Mouse (Mus musculus): ENCODE results near the gene Armc2. TPM values are rescaled to one million over a fixed set of nuclear protein-coding genes. Genes with fewer than 3 reads are reported as not detected.

Armc2 gene
- total RNA-seq, 2 experiments from 2014 or later, result 12.6 to 14.1 TPM

GRCm38 (mm10) chr10:42042881-42043280 is 24.6 kb upstream of the Armc2 start:
- DNase-seq (ENCODE audit: extremely low spot score in 1 of 2, low spot score in 2 of 2), result peak in 1 of 2 experiments; percentile 29
- Histone ChIP-seq H3K4me3 (no peak overlapping the region), H3K27ac (peak overlapping the region; percentile 84)
- TF ChIP-seq CTCF (IDR thresholded peaks at IDR 0.05), result no peak
- intact Hi-C loops (cut with DNase I), result loop anchor here (1.0 to 2.0 kb wide), 3 partner anchors 59 to 234 kb away; partner anchors contain the start of gene Foxo3

DNA sequence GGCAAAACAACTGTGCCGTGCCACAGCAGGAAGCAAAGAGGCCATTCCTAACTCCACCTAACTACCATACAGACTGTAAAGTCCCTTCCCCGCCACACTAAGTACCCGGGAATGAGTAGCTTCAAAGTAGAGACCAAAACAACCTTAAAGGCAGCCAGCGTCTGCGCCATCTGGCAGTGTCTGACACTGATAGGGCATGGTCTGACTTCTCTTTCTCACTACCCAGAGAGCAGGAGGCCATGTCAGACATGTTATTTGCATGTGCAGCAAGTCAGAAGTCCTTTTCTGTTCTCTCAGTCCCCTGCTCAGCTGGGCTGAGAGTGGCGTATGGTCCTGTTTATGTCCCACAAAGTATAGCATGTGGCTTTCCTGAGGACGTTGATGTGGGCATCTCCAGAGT is 23.8 kb upstream of the Armc2 start:
- H3K27ac ChIP-seq, result peak overlapping the region; percentile 84
- intact Hi-C loops (cut with DNase I), result loop anchor here (2.0 kb wide), 2 partner anchors 109 to 235 kb away; partner anchors contain the start of gene Foxo3
- H3K4me3 ChIP-seq, result no peak overlapping the region
- DNase-seq (ENCODE audit: extremely low spot score in 1 of 2, low spot score in 2 of 2), result no peak
- no peak for TF ChIP-seq CTCF (IDR thresholded peaks at IDR 0.05)

GRCm38 (mm10) chr10:42038571-42038970 is 20.3 kb upstream of the Armc2 start:
- intact Hi-C loops (cut with DNase I), result no loop called here

DNA sequence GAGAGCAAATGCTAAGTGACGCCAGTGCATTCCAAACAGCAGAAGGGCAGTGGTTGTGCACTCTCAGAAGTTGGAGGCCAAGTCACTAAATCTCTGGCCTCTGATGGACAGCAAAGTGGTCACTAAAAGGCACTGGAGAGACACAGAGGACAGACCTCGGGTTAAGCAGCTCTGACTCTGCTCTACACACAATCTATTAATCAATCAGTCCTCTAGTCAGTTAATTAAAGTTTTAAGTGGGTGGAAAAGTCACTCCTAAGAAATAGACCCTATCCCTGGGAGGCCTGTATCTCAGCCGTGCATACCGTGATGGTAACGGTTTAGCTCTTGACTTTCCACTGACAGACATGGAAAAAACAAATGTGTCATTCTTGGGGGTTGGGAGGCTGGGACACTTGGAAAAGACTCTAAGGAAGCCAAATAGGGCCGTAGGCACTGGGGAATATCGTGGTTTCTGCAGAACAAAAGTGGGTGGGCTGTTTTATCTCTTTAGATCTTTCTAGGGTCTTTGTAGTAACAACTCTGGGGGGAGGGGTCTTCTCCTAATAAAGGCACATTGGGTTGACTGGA is 19.1 kb upstream of the Armc2 start:
- DNase-seq (ENCODE audit: extremely low spot score in 1 of 2, low spot score in 2 of 2), result no peak
- TF ChIP-seq CTCF (IDR thresholded peaks at IDR 0.05), result no peak
- no peak overlapping the region for H3K4me3 ChIP-seq
- H3K27ac ChIP-seq, result no peak overlapping the region
- intact Hi-C loops (cut with DNase I), result no loop called here

More at GRCm38 (mm10) chr10:42038571-42038970, 20.3 kb upstream of the Armc2 start:
- no peak for TF ChIP-seq CTCF (IDR thresholded peaks at IDR 0.05)
- Histone ChIP-seq H3K27ac (no peak overlapping the region), H3K4me3 (no peak overlapping the region)
- DNase-seq (ENCODE audit: extremely low spot score in 1 of 2, low spot score in 2 of 2), result no peak

DNA sequence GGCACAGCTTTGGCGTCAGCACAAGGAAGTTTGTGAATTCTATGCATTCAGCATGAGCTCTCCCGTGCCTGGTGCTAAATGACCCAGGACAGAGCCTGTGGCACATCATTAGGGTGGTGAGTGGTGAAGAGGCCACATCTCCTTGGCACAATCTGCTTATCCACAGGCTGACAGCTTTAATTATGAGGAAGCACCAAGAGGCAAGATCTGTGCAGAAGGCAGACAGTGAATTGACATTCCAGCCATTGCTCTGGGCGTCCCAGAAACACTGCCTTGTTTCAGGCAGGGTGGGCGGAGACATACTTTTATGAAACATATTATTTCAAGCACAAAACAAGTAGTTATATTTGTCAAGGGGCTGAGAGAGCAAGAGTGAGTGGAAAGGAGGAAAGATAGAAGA is 18.6 kb upstream of the Armc2 start:
- DNase-seq (ENCODE audit: extremely low spot score in 1 of 2, low spot score in 2 of 2), result no peak
- Histone ChIP-seq H3K4me3 (no peak overlapping the region), H3K27ac (no peak overlapping the region)
- intact Hi-C loops (cut with DNase I), result no loop called here
- no peak for TF ChIP-seq CTCF (IDR thresholded peaks at IDR 0.05)

DNA sequence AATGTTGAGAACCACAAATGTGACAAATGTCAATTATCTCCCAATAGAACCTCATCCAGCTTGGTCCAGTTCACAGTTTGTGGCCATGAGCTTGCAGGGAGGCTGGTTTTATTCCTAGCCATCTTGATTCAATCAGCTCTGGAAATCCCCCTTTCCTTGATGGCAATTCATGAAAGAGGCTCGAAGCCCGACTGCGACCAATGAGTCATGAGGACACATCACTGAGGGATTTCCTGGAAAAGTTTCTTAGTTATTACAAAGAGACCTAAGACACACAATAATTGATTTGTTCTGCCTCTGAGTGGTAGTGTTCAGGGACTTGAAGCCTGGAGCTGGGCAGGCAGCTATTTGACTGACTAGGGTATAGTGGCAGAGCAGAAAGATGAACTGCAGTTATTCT is 15.3 kb upstream of the Armc2 start:
- intact Hi-C loops (cut with DNase I), result no loop called here
- no peak for TF ChIP-seq CTCF (IDR thresholded peaks at IDR 0.05)
- no peak overlapping the region for H3K4me3 ChIP-seq
- no peak overlapping the region for H3K27ac ChIP-seq
- no peak for DNase-seq (ENCODE audit: extremely low spot score in 1 of 2, low spot score in 2 of 2)

DNA sequence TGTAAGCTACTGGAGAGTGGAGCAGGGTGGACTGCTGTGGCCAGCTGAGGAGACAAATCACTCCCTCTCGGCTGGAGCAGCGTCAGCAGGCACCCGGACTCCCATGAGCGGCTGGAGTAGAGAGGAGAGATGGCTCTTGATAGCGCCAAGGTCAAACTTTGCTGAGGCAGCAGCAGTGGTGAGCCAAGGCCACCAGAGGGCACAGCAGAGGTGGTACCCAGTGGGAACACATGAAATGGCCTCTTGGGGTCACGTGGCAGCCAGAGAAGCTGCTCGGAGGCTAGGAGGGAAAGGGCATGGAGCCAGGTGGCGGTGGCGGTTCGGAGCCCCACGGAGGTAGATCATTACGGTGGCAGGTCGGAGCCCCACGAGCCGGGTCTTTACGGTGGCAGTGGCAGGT is 12.8 kb upstream of the Armc2 start:
- DNase-seq (ENCODE audit: extremely low spot score in 1 of 2, low spot score in 2 of 2), result peak; percentile 66 to 74
- no peak overlapping the region for H3K27ac ChIP-seq
- intact Hi-C loops (cut with DNase I), result no loop called here
- peak overlapping the region; percentile 43 for H3K4me3 ChIP-seq
- peak; percentile 75 for TF ChIP-seq CTCF (IDR thresholded peaks at IDR 0.05)

DNA sequence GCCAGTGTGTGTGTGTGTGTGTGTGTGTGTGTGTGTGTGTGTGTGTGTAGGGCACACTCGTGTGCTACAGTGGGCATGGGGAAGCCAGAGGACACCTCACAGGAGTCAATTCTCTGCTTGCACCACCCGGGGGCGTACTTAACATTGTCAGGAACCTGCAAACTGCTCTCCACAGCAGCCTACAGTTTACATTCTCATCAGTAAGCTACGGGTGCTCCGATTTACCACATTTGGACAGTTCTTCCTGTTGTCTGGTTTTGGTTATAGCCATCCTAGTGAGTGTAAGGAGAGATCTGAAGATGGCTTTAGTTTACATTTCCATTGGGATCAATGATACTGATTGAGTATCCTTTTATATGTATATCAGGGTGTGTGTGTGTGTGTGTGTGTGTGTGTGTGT is 11.3 kb upstream of the Armc2 start:
- Histone ChIP-seq H3K27ac (no peak overlapping the region), H3K4me3 (no peak overlapping the region)
- peak; percentile 31 for TF ChIP-seq CTCF (IDR thresholded peaks at IDR 0.05)
- intact Hi-C loops (cut with DNase I), result no loop called here
- DNase-seq (ENCODE audit: extremely low spot score in 1 of 2, low spot score in 2 of 2), result no peak

DNA sequence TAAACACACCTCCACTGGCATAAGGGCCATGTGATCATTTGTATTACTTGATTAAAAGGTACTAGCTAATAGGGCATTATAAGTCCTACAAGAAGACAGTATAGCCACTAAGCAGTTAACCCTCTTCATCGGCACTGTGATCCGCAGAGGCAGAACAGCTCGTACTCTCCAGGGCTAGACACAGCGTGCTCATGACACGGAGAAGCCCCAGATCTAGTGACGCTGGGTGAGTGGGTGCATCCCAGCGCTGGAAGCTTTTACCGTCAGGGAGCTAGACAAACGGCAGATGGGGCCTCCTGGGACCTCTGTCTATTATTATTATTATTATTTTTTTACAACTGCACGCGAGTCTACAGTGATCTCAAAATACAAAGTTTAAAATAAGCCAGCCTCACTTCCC is 9.1 kb upstream of the Armc2 start:
- intact Hi-C loops (cut with DNase I), result no loop called here
- TF ChIP-seq CTCF (IDR thresholded peaks at IDR 0.05), result no peak
- no peak for DNase-seq (ENCODE audit: extremely low spot score in 1 of 2, low spot score in 2 of 2)
- Histone ChIP-seq H3K27ac (no peak overlapping the region), H3K4me3 (no peak overlapping the region)

- Histone ChIP-seq H3K27ac (no peak overlapping the region), H3K4me3 (no peak overlapping the region)
- DNase-seq (ENCODE audit: extremely low spot score in 1 of 2, low spot score in 2 of 2), result no peak
- no peak for TF ChIP-seq CTCF (IDR thresholded peaks at IDR 0.05)
- intact Hi-C loops (cut with DNase I), result no loop called here
Measured at GRCm38 (mm10) chr10:42024406-42024805, 6.2 kb upstream of the Armc2 start.

DNA sequence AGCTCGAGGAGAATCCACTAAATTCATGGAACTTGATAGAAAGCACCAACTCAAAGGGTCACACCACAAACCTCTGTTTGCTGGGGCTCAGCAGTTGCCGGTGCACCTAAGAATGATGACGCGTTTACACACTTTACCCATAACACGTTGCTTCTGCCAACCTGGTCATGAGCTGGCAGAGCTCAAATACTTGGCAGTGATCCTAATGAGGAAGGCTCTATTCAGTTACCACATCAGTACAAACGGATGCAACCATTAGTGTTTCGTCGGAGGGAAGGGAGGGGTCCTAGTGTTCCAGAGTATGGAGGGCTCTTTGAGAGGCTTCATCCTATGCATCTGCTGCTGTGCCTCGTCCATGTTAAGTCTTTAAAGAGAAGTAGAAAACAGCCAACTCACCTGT is 3.3 kb upstream of the Armc2 start:
- Histone ChIP-seq H3K27ac (no peak overlapping the region), H3K4me3 (no peak overlapping the region)
- intact Hi-C loops (cut with DNase I), result no loop called here
- TF ChIP-seq CTCF (IDR thresholded peaks at IDR 0.05), result no peak
- no peak for DNase-seq (ENCODE audit: extremely low spot score in 1 of 2, low spot score in 2 of 2)

GRCm38 (mm10) chr10:42014086-42014485 is 4.2 kb downstream of the Armc2 start:
- no peak for DNase-seq (ENCODE audit: extremely low spot score in 1 of 2, low spot score in 2 of 2)
- H3K27ac ChIP-seq, result no peak overlapping the region
- no peak overlapping the region for H3K4me3 ChIP-seq
- intact Hi-C loops (cut with DNase I), result loop anchor here (10.0 kb wide), 1 partner anchor 261 kb away; the partner anchor contains the start of gene Foxo3
- TF ChIP-seq CTCF (IDR thresholded peaks at IDR 0.05), result no peak
